Mouse (Mus musculus): Measurements from ENCODE around the gene Fsd2. TPM values are rescaled to one million over a fixed set of nuclear protein-coding genes. Genes with fewer than 3 reads are reported as not detected.

Fsd2 gene
- polyA plus RNA-seq, 1 experiment from 2014 or later, result 0.16 TPM

GRCm38 (mm10) chr7:81560101-81561049, 6.4 kb downstream of the Fsd2 start:
- H3K4me2 ChIP-seq (ENCODE audit: low read depth), result no peak overlapping the region
- H3K9ac ChIP-seq (ENCODE audit: low read length), result no peak overlapping the region
- ATAC-seq (ENCODE audit: insufficient read depth, low FRiP score, low TSS enrichment) (no peak), DNase-seq (ENCODE audit: low spot score) (no peak)
- no peak overlapping the region for H3K27ac ChIP-seq (ENCODE audit: low read depth, low read length)
- 81% methylated on average over 8 of the region's 8 CpGs for WGBS
- H3K9me3 ChIP-seq (ENCODE audit: control insufficient read depth, low read length), result no peaks in the 10 kb centered on the region
- H3K27me3 ChIP-seq (ENCODE audit: control insufficient read depth, insufficient read depth, low read length), result no peaks in the 10 kb centered on the region
- H3K4me3 ChIP-seq (ENCODE audit: low read depth, low read length), result no peak overlapping the region
- H3K4me1 ChIP-seq (ENCODE audit: control insufficient read depth, insufficient read depth, low read length), result no peaks in the 10 kb centered on the region
- H3K36me3 ChIP-seq (ENCODE audit: control insufficient read depth, insufficient read depth, low read length), result no peaks in the 10 kb centered on the region

- H3K4me1 ChIP-seq (ENCODE audit: control insufficient read depth, insufficient read depth, low read length), result no peaks in the 10 kb centered on the region
- no peaks in the 10 kb centered on the region for H3K9me3 ChIP-seq (ENCODE audit: control insufficient read depth, low read length)
- WGBS, result 87% methylated on average over 14 of the region's 14 CpGs
- no peaks in the 10 kb centered on the region for H3K36me3 ChIP-seq (ENCODE audit: control insufficient read depth, insufficient read depth, low read length)
- ATAC-seq (ENCODE audit: insufficient read depth, low FRiP score, low TSS enrichment) (no peak), DNase-seq (ENCODE audit: low spot score) (no peak)
- H3K27ac ChIP-seq (ENCODE audit: low read depth, low read length), result no peak overlapping the region
- no peaks in the 10 kb centered on the region for H3K27me3 ChIP-seq (ENCODE audit: control insufficient read depth, insufficient read depth, low read length)
- no peak overlapping the region for H3K9ac ChIP-seq (ENCODE audit: low read length)
- H3K4me3 ChIP-seq (ENCODE audit: low read depth, low read length), result no peak overlapping the region
- no peak overlapping the region for H3K4me2 ChIP-seq (ENCODE audit: low read depth)
Observed at GRCm38 (mm10) chr7:81559231-81559980, 7.3 kb downstream of the Fsd2 start.

- H3K4me1 ChIP-seq (ENCODE audit: control insufficient read depth, insufficient read depth, low read length), result no peaks in the 10 kb centered on the region
- H3K9ac ChIP-seq (ENCODE audit: low read length), result no peak overlapping the region
- no peaks in the 10 kb centered on the region for H3K9me3 ChIP-seq (ENCODE audit: control insufficient read depth, low read length)
- no peak overlapping the region for H3K4me2 ChIP-seq (ENCODE audit: low read depth)
- H3K36me3 ChIP-seq (ENCODE audit: control insufficient read depth, insufficient read depth, low read length), result no peaks in the 10 kb centered on the region
- H3K27ac ChIP-seq (ENCODE audit: low read depth, low read length), result no peak overlapping the region
- DNase-seq (ENCODE audit: low spot score), result no peak
- 71% methylated on average over 4 of the region's 4 CpGs for WGBS
- H3K27me3 ChIP-seq (ENCODE audit: control insufficient read depth, insufficient read depth, low read length), result no peaks in the 10 kb centered on the region
- no peak for ATAC-seq (ENCODE audit: insufficient read depth, low FRiP score, low TSS enrichment)
- H3K4me3 ChIP-seq (ENCODE audit: low read depth, low read length), result no peak overlapping the region
Observed at GRCm38 (mm10) chr7:81557985-81558360, 8.8 kb downstream of the Fsd2 start.

- Histone ChIP-seq H3K9ac (ENCODE audit: low read length) (no peak overlapping the region), H3K4me2 (ENCODE audit: low read depth) (no peak overlapping the region), H3K4me3 (ENCODE audit: low read depth, low read length) (no peak overlapping the region), H3K27ac (ENCODE audit: low read depth, low read length) (no peak overlapping the region), H3K27me3 (ENCODE audit: control insufficient read depth, insufficient read depth, low read length) (no peaks in the 10 kb centered on the region), H3K36me3 (ENCODE audit: control insufficient read depth, insufficient read depth, low read length) (no peaks in the 10 kb centered on the region), H3K9me3 (ENCODE audit: control insufficient read depth, low read length) (no peaks in the 10 kb centered on the region), H3K4me1 (ENCODE audit: control insufficient read depth, insufficient read depth, low read length) (no peaks in the 10 kb centered on the region)
- 87% methylated on average over 7 of the region's 7 CpGs for whole genome bisulfite sequencing
- ATAC-seq (ENCODE audit: insufficient read depth, low FRiP score, low TSS enrichment), result no peak
- DNase-seq (ENCODE audit: low spot score), result no peak
Observed at GRCm38 (mm10) chr7:81557252-81557984, 9.3 kb downstream of the Fsd2 start.

DNA sequence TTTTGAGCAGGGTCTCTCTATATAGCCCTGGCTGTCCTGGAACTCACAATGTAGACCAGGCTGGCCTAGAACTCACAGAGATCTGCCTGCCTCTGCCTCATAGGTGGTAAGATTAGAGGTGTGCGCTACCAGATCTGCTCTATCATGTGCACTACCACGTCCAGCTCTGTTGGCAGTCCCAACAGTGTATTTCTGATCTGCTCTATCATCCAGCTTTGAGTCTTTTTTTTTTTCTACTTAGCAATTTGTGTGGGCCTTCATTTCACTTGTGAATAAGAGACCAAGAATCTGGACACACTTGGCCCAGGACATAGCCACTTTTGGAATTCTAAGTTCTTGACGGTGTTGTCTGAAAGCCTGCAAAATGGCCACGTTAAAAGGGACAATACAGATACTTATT, 9.9 kb downstream of the Fsd2 start:
- H3K27ac ChIP-seq (ENCODE audit: low read depth, low read length), result no peak overlapping the region
- ATAC-seq (ENCODE audit: insufficient read depth, low FRiP score, low TSS enrichment), result no peak
- no peaks in the 10 kb centered on the region for H3K36me3 ChIP-seq (ENCODE audit: control insufficient read depth, insufficient read depth, low read length)
- no peak overlapping the region for H3K9ac ChIP-seq (ENCODE audit: low read length)
- no peaks in the 10 kb centered on the region for H3K9me3 ChIP-seq (ENCODE audit: control insufficient read depth, low read length)
- WGBS, result 85% methylated on average over 4 of the region's 4 CpGs
- H3K4me3 ChIP-seq (ENCODE audit: low read depth, low read length), result no peak overlapping the region
- H3K27me3 ChIP-seq (ENCODE audit: control insufficient read depth, insufficient read depth, low read length), result no peaks in the 10 kb centered on the region
- no peak for DNase-seq (ENCODE audit: low spot score)
- no peaks in the 10 kb centered on the region for H3K4me1 ChIP-seq (ENCODE audit: control insufficient read depth, insufficient read depth, low read length)
- H3K4me2 ChIP-seq (ENCODE audit: low read depth), result no peak overlapping the region

DNA sequence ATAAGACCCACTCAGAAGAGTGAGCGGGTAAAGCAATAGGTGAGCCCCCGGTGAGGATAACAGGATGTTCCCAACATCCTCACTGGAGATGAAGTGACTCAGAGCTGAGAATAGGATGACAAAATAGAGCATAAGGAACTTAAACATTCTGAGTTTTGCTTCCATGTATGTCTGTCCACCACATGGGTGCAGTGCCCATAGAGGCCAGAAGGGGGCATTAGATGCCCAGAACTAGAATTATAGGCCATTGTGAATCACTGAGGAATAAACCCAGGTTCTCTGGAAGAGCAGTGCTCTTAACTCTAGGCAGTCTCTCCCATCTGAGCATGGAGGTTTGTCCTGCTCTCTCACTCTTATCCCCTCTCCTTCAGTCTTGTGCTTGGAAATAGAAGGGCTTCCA, 12.4 kb downstream of the Fsd2 start:
- Histone ChIP-seq H3K4me2 (ENCODE audit: low read depth) (no peak overlapping the region), H3K4me1 (ENCODE audit: control insufficient read depth, insufficient read depth, low read length) (no peaks in the 10 kb centered on the region), H3K9me3 (ENCODE audit: control insufficient read depth, low read length) (no peaks in the 10 kb centered on the region), H3K27me3 (ENCODE audit: control insufficient read depth, insufficient read depth, low read length) (no peaks in the 10 kb centered on the region), H3K4me3 (ENCODE audit: low read depth, low read length) (no peak overlapping the region), H3K27ac (ENCODE audit: low read depth, low read length) (no peak overlapping the region), H3K36me3 (ENCODE audit: control insufficient read depth, insufficient read depth, low read length) (no peaks in the 10 kb centered on the region), H3K9ac (ENCODE audit: low read length) (no peak overlapping the region)
- WGBS, result 76% methylated on average over 2 of the region's 2 CpGs
- DNase-seq (ENCODE audit: low spot score), result peak; percentile 54
- ATAC-seq (ENCODE audit: insufficient read depth, low FRiP score, low TSS enrichment), result no peak

- ATAC-seq (ENCODE audit: insufficient read depth, low FRiP score, low TSS enrichment) (no peak), DNase-seq (ENCODE audit: low spot score) (no peak)
- Histone ChIP-seq H3K4me1 (ENCODE audit: control insufficient read depth, insufficient read depth, low read length) (no peaks in the 10 kb centered on the region), H3K4me2 (ENCODE audit: low read depth) (no peak overlapping the region), H3K9me3 (ENCODE audit: control insufficient read depth, low read length) (no peaks in the 10 kb centered on the region), H3K27ac (ENCODE audit: low read depth, low read length) (no peak overlapping the region), H3K4me3 (ENCODE audit: low read depth, low read length) (no peak overlapping the region), H3K36me3 (ENCODE audit: control insufficient read depth, insufficient read depth, low read length) (no peaks in the 10 kb centered on the region), H3K9ac (ENCODE audit: low read length) (no peak overlapping the region), H3K27me3 (ENCODE audit: control insufficient read depth, insufficient read depth, low read length) (no peaks in the 10 kb centered on the region)
- WGBS, result 65% methylated on average over 4 of the region's 4 CpGs
Observed at GRCm38 (mm10) chr7:81553589-81553988, 13.2 kb downstream of the Fsd2 start.

- Histone ChIP-seq H3K4me1 (ENCODE audit: control insufficient read depth, insufficient read depth, low read length) (no peaks in the 10 kb centered on the region), H3K4me2 (ENCODE audit: low read depth) (no peak overlapping the region), H3K27ac (ENCODE audit: low read depth, low read length) (no peak overlapping the region), H3K36me3 (ENCODE audit: control insufficient read depth, insufficient read depth, low read length) (no peaks in the 10 kb centered on the region), H3K9me3 (ENCODE audit: control insufficient read depth, low read length) (no peaks in the 10 kb centered on the region), H3K27me3 (ENCODE audit: control insufficient read depth, insufficient read depth, low read length) (no peaks in the 10 kb centered on the region), H3K4me3 (ENCODE audit: low read depth, low read length) (no peak overlapping the region), H3K9ac (ENCODE audit: low read length) (no peak overlapping the region)
- DNase-seq (ENCODE audit: low spot score), result no peak
- WGBS, result 81% methylated on average over 11 of the region's 11 CpGs
- no peak for ATAC-seq (ENCODE audit: insufficient read depth, low FRiP score, low TSS enrichment)
Observed at GRCm38 (mm10) chr7:81548864-81549263, 17.9 kb downstream of the Fsd2 start.

Data from neural tube, embryonic 11.5 days (tissue).